Mouse (Mus musculus): ENCODE measurements around the gene Slc16a10. TPM values are rescaled to one million over a fixed set of nuclear protein-coding genes. Genes with fewer than 3 reads are reported as not detected.

Gene Slc16a10
- polyA plus RNA-seq, 1 experiment from 2014 or later, result 7.3 TPM

- H3K36me3 ChIP-seq (ENCODE audit: insufficient read depth, low read length), result no peaks in the 10 kb centered on the region
- no peaks in the 10 kb centered on the region for H3K4me1 ChIP-seq (ENCODE audit: insufficient read depth, low read depth, low read length)
- ATAC-seq, result no peak
- no peak overlapping the region for H3K27ac ChIP-seq (ENCODE audit: low read length)
- H3K9me3 ChIP-seq (ENCODE audit: low read length), result no peaks in the 10 kb centered on the region
- H3K27me3 ChIP-seq (replicated peaks; ENCODE audit: insufficient read depth, low read length), result no peaks in the 10 kb centered on the region; the same call in 1 of the 2 replicates
- H3K9ac ChIP-seq (replicated peaks; ENCODE audit: low read depth), result no peak overlapping the region
- no peak overlapping the region for H3K4me2 ChIP-seq (replicated peaks; ENCODE audit: low read depth, low read length)
- TF ChIP-seq CTCF (IDR thresholded peaks at IDR 0.05), result no peak
- TF ChIP-seq EP300 (IDR thresholded peaks at IDR 0.05), result no peak
- WGBS, result 58% methylated on average over 1 of the region's 1 CpGs
- no peak for DNase-seq (ENCODE audit: low spot score)
- no peak overlapping the region for H3K4me3 ChIP-seq (ENCODE audit: low read depth, low read length)
Measured at GRCm38 (mm10) chr10:40144815-40145214, 2.8 kb upstream of the Slc16a10 start.

GRCm38 (mm10) chr10:40141016-40141851 is 824 bp downstream of the Slc16a10 start:
- TF ChIP-seq CTCF (IDR thresholded peaks at IDR 0.05) (no peak), EP300 (IDR thresholded peaks at IDR 0.05) (no peak)
- peak overlapping the region; percentile 46; the same call in 1 of the 2 replicates for H3K9ac ChIP-seq (replicated peaks; ENCODE audit: low read depth)
- peak overlapping the region; percentile 53 for H3K4me3 ChIP-seq (ENCODE audit: low read depth, low read length)
- DNase-seq (ENCODE audit: low spot score) (no peak), ATAC-seq (0 out of 2 replicates have a peak, but pooled peaks have one; percentile 1)
- H3K9me3 ChIP-seq (ENCODE audit: low read length), result no peaks in the 10 kb centered on the region
- peak overlapping the region; percentile 91 for H3K4me2 ChIP-seq (replicated peaks; ENCODE audit: low read depth, low read length)
- WGBS, result 21% methylated on average over 27 of the region's 27 CpGs
- no peak overlapping the region for H3K27ac ChIP-seq (ENCODE audit: low read length)
- H3K4me1 ChIP-seq (ENCODE audit: insufficient read depth, low read depth, low read length), result no peaks in the 10 kb centered on the region
- H3K27me3 ChIP-seq (replicated peaks; ENCODE audit: insufficient read depth, low read length), result no peaks in the 10 kb centered on the region; the same call in 1 of the 2 replicates
- H3K36me3 ChIP-seq (ENCODE audit: insufficient read depth, low read length), result no peaks in the 10 kb centered on the region

GRCm38 (mm10) chr10:40139646-40140045 is 2.4 kb downstream of the Slc16a10 start:
- Histone ChIP-seq H3K4me3 (ENCODE audit: low read depth, low read length) (no peak overlapping the region), H3K27me3 (replicated peaks; ENCODE audit: insufficient read depth, low read length) (no peaks in the 10 kb centered on the region; the same call in 1 of the 2 replicates), H3K27ac (ENCODE audit: low read length) (no peak overlapping the region), H3K4me1 (ENCODE audit: insufficient read depth, low read depth, low read length) (no peaks in the 10 kb centered on the region), H3K9ac (replicated peaks; ENCODE audit: low read depth) (no peak overlapping the region), H3K36me3 (ENCODE audit: insufficient read depth, low read length) (no peaks in the 10 kb centered on the region), H3K4me2 (replicated peaks; ENCODE audit: low read depth, low read length) (no peak overlapping the region), H3K9me3 (ENCODE audit: low read length) (no peaks in the 10 kb centered on the region)
- DNase-seq (ENCODE audit: low spot score) (no peak), ATAC-seq (no peak)
- TF ChIP-seq EP300 (IDR thresholded peaks at IDR 0.05) (no peak), CTCF (IDR thresholded peaks at IDR 0.05) (no peak)
- 94% methylated on average over 4 of the region's 4 CpGs for WGBS

- ATAC-seq, result no peak
- no peak overlapping the region for H3K4me2 ChIP-seq (replicated peaks; ENCODE audit: low read depth, low read length)
- H3K27me3 ChIP-seq (replicated peaks; ENCODE audit: insufficient read depth, low read length), result no peaks in the 10 kb centered on the region; the same call in 1 of the 2 replicates
- H3K9me3 ChIP-seq (ENCODE audit: low read length), result no peaks in the 10 kb centered on the region
- H3K36me3 ChIP-seq (ENCODE audit: insufficient read depth, low read length), result no peaks in the 10 kb centered on the region
- no peak overlapping the region for H3K9ac ChIP-seq (replicated peaks; ENCODE audit: low read depth)
- no peak for DNase-seq (ENCODE audit: low spot score)
- no peaks in the 10 kb centered on the region for H3K4me1 ChIP-seq (ENCODE audit: insufficient read depth, low read depth, low read length)
- no peak overlapping the region for H3K27ac ChIP-seq (ENCODE audit: low read length)
- no peak overlapping the region for H3K4me3 ChIP-seq (ENCODE audit: low read depth, low read length)
- WGBS, result 81% methylated on average over 9 of the region's 9 CpGs
- TF ChIP-seq EP300 (IDR thresholded peaks at IDR 0.05) (no peak), CTCF (IDR thresholded peaks at IDR 0.05) (no peak; the same call in 1 of the 2 replicates)
Measured at GRCm38 (mm10) chr10:40135807-40136778, 6.0 kb downstream of the Slc16a10 start.

- Histone ChIP-seq H3K27me3 (replicated peaks; ENCODE audit: insufficient read depth, low read length) (no peaks in the 10 kb centered on the region), H3K4me3 (ENCODE audit: low read depth, low read length) (no peak overlapping the region), H3K4me2 (replicated peaks; ENCODE audit: low read depth, low read length) (no peak overlapping the region), H3K27ac (ENCODE audit: low read length) (no peak overlapping the region), H3K4me1 (ENCODE audit: insufficient read depth, low read depth, low read length) (no peaks in the 10 kb centered on the region), H3K36me3 (ENCODE audit: insufficient read depth, low read length) (no peaks in the 10 kb centered on the region), H3K9ac (replicated peaks; ENCODE audit: low read depth) (no peak overlapping the region), H3K9me3 (ENCODE audit: low read length) (no peaks in the 10 kb centered on the region)
- WGBS, result 86% methylated on average over 6 of the region's 6 CpGs
- no peak for TF ChIP-seq CTCF (IDR thresholded peaks at IDR 0.05)
- no peak for TF ChIP-seq EP300 (IDR thresholded peaks at IDR 0.05)
- ATAC-seq, result no peak
- no peak for DNase-seq (ENCODE audit: low spot score)
Measured at GRCm38 (mm10) chr10:40134906-40135305, 7.2 kb downstream of the Slc16a10 start.

- H3K4me2 ChIP-seq (replicated peaks; ENCODE audit: low read depth, low read length), result no peak overlapping the region
Measured at GRCm38 (mm10) chr10:40133636-40134035, 8.4 kb downstream of the Slc16a10 start.

More at GRCm38 (mm10) chr10:40133636-40134035, 8.4 kb downstream of the Slc16a10 start:
- H3K4me1 ChIP-seq (ENCODE audit: insufficient read depth, low read depth, low read length), result no peaks in the 10 kb centered on the region
- H3K36me3 ChIP-seq (ENCODE audit: insufficient read depth, low read length), result no peaks in the 10 kb centered on the region
- no peak overlapping the region for H3K4me3 ChIP-seq (ENCODE audit: low read depth, low read length)
- no peak overlapping the region for H3K9ac ChIP-seq (replicated peaks; ENCODE audit: low read depth)
- H3K27ac ChIP-seq (ENCODE audit: low read length), result no peak overlapping the region
- ATAC-seq (no peak), DNase-seq (ENCODE audit: low spot score) (no peak)
- 79% methylated on average over 1 of the region's 1 CpGs for WGBS
- TF ChIP-seq CTCF (IDR thresholded peaks at IDR 0.05) (no peak), EP300 (IDR thresholded peaks at IDR 0.05) (no peak)
- H3K9me3 ChIP-seq (ENCODE audit: low read length), result no peaks in the 10 kb centered on the region
- no peaks in the 10 kb centered on the region for H3K27me3 ChIP-seq (replicated peaks; ENCODE audit: insufficient read depth, low read length)
